Mouse (Mus musculus): ENCODE measurements at regions not wholly inside any gene's neighbourhood (a gene's known extent, or its start where the extent isn't known, plus 50 kb on each side); places are given as distances from the start of the nearest gene placed in this dataset.

- H3K9ac ChIP-seq (ENCODE audit: low read depth, low read length): no peak overlapping the region
- H3K4me2 ChIP-seq (ENCODE audit: low read depth, low read length): no peak overlapping the region
- no peaks in the 10 kb centered on the region for H3K27me3 ChIP-seq (replicated peaks; ENCODE audit: control insufficient read depth, insufficient read depth, low read length)
- ATAC-seq: no peak
- no peaks in the 10 kb centered on the region for H3K4me1 ChIP-seq (ENCODE audit: control insufficient read depth, insufficient read depth, low read length)
- no peaks in the 10 kb centered on the region for H3K36me3 ChIP-seq (ENCODE audit: control insufficient read depth, insufficient read depth, low read length)
- no peaks in the 10 kb centered on the region for H3K9me3 ChIP-seq (ENCODE audit: control insufficient read depth, low read length)
- 77% methylated on average over 4 of the region's 4 CpGs for WGBS
- H3K27ac ChIP-seq (ENCODE audit: low read length): no peak overlapping the region
- no peak overlapping the region for H3K4me3 ChIP-seq (ENCODE audit: low read length)
Measured at GRCm38 (mm10) chr1:83748974-83749373, 341.0 kb upstream of the Sphkap start.

DNA sequence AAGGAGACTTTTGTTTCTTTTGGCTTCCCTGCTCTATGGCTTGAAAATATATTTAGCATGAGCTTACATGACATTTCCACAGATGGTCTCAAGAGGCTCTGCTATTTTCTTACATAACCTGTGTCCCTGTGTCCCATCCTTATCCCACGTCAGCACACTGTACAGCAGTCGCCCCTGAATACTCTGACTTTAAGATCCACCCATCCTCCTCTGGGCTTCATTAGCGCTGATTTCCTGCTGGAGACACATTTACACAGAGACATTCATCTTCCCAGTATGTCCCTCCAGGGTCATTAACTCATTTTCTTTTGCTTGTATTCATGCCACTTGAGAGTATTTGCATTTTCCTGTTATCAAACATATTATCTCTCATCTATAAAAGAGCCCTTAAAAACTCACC lies 340.1 kb upstream of the Sphkap start:
- 63% methylated on average over 3 of the region's 3 CpGs for WGBS
- Histone ChIP-seq H3K4me3 (ENCODE audit: low read length) (no peak overlapping the region), H3K9ac (ENCODE audit: low read depth, low read length) (no peak overlapping the region), H3K4me1 (ENCODE audit: control insufficient read depth, insufficient read depth, low read length) (no peaks in the 10 kb centered on the region), H3K9me3 (ENCODE audit: control insufficient read depth, low read length) (no peaks in the 10 kb centered on the region), H3K27me3 (replicated peaks; ENCODE audit: control insufficient read depth, insufficient read depth, low read length) (no peaks in the 10 kb centered on the region), H3K36me3 (ENCODE audit: control insufficient read depth, insufficient read depth, low read length) (no peaks in the 10 kb centered on the region), H3K27ac (ENCODE audit: low read length) (no peak overlapping the region), H3K4me2 (ENCODE audit: low read depth, low read length) (no peak overlapping the region)
- no peak for ATAC-seq

DNA sequence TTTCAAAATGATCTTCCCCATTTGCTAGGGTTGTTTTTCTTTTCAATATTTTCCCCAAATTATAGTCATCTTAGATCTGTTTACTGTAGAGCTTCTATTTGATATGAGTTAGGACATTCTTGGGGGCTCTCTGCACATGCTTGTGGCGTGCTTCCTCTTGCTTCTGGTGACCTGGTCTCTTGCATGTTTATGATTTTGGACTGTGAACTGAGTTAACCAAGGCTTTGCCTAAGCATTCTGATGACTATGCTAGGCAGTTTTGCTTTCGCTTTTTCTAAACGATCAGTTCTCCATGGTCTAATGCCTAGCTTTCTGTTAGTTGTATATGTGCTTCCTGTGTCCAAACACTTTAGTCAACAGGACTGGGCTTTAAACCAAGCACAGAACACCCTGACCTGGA lies 339.4 kb upstream of the Sphkap start:
- no peaks in the 10 kb centered on the region for H3K9me3 ChIP-seq (ENCODE audit: control insufficient read depth, low read length)
- no peaks in the 10 kb centered on the region for H3K27me3 ChIP-seq (replicated peaks; ENCODE audit: control insufficient read depth, insufficient read depth, low read length)
- no peak overlapping the region for H3K4me3 ChIP-seq (ENCODE audit: low read length)
- H3K36me3 ChIP-seq (ENCODE audit: control insufficient read depth, insufficient read depth, low read length): no peaks in the 10 kb centered on the region
- no peaks in the 10 kb centered on the region for H3K4me1 ChIP-seq (ENCODE audit: control insufficient read depth, insufficient read depth, low read length)
- H3K9ac ChIP-seq (ENCODE audit: low read depth, low read length): no peak overlapping the region
- WGBS: 63% methylated on average over 3 of the region's 3 CpGs
- peak; percentile 77 for ATAC-seq
- H3K27ac ChIP-seq (ENCODE audit: low read length): no peak overlapping the region
- H3K4me2 ChIP-seq (ENCODE audit: low read depth, low read length): no peak overlapping the region

DNA sequence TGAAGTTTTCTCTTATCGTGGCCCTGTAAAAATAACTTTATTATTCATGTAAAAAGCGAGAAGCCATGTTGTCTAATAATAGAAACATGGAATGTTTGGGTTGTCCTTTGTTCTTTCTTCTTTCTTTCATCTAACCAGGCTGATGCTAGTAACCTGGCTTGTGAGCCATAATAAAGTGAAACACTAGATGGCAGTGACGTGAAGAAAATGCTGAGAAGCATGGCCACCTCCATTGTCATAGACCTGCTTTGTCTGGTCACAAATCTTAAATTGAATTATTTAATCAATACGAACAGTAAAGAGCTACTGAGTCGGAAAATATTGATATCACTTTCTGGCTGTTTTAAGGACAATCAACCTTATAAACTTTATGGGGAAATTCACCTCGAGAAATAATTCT lies 338.0 kb upstream of the Sphkap start:
- Histone ChIP-seq H3K36me3 (ENCODE audit: control insufficient read depth, insufficient read depth, low read length) (no peaks in the 10 kb centered on the region), H3K9ac (ENCODE audit: low read depth, low read length) (no peak overlapping the region), H3K27me3 (replicated peaks; ENCODE audit: control insufficient read depth, insufficient read depth, low read length) (no peaks in the 10 kb centered on the region), H3K4me3 (ENCODE audit: low read length) (no peak overlapping the region), H3K9me3 (ENCODE audit: control insufficient read depth, low read length) (no peaks in the 10 kb centered on the region), H3K4me2 (ENCODE audit: low read depth, low read length) (no peak overlapping the region), H3K4me1 (ENCODE audit: control insufficient read depth, insufficient read depth, low read length) (no peaks in the 10 kb centered on the region), H3K27ac (ENCODE audit: low read length) (no peak overlapping the region)
- no peak for ATAC-seq
- WGBS: 29% methylated on average over 6 of the region's 6 CpGs

- Histone ChIP-seq H3K27me3 (replicated peaks; ENCODE audit: control insufficient read depth, insufficient read depth, low read length) (no peaks in the 10 kb centered on the region), H3K36me3 (ENCODE audit: control insufficient read depth, insufficient read depth, low read length) (no peaks in the 10 kb centered on the region), H3K4me3 (ENCODE audit: low read length) (no peak overlapping the region), H3K9ac (ENCODE audit: low read depth, low read length) (no peak overlapping the region), H3K4me2 (ENCODE audit: low read depth, low read length) (no peak overlapping the region), H3K27ac (ENCODE audit: low read length) (no peak overlapping the region), H3K9me3 (ENCODE audit: control insufficient read depth, low read length) (no peaks in the 10 kb centered on the region), H3K4me1 (ENCODE audit: control insufficient read depth, insufficient read depth, low read length) (no peaks in the 10 kb centered on the region)
- no peak for ATAC-seq
- WGBS: 41% methylated on average over 2 of the region's 2 CpGs
Measured at GRCm38 (mm10) chr1:83736428-83737117, 328.6 kb upstream of the Sphkap start.

GRCm38 (mm10) chr1:83731682-83732081 lies 323.7 kb upstream of the Sphkap start:
- Histone ChIP-seq H3K9ac (ENCODE audit: low read depth, low read length) (no peak overlapping the region), H3K27ac (ENCODE audit: low read length) (no peak overlapping the region), H3K4me2 (ENCODE audit: low read depth, low read length) (no peak overlapping the region), H3K9me3 (ENCODE audit: control insufficient read depth, low read length) (no peaks in the 10 kb centered on the region), H3K4me1 (ENCODE audit: control insufficient read depth, insufficient read depth, low read length) (no peaks in the 10 kb centered on the region), H3K4me3 (ENCODE audit: low read length) (no peak overlapping the region), H3K27me3 (replicated peaks; ENCODE audit: control insufficient read depth, insufficient read depth, low read length) (no peaks in the 10 kb centered on the region), H3K36me3 (ENCODE audit: control insufficient read depth, insufficient read depth, low read length) (no peaks in the 10 kb centered on the region)
- no peak for ATAC-seq
- 50% methylated on average over 1 of the region's 1 CpGs for WGBS

DNA sequence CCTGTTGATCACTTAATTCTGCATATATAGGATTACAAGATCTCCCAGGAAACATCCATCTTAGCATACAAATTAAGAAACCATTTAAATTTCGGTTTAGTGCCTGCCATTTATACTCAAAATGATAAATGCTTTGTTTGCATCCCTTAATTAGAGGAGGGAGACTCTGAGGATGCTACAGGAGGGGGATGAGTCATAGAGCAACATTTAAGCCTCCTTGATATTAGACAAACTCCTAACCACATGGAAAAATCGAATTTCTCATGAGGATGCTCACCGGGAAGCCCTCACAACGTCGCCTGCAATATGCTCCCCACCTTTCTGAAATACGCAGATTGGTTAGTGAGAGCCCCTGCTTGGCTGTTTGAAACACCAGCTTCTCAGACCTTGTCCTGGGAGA lies 320.8 kb upstream of the Sphkap start:
- Histone ChIP-seq H3K4me2 (ENCODE audit: low read depth, low read length) (no peak overlapping the region), H3K9me3 (ENCODE audit: control insufficient read depth, low read length) (no peaks in the 10 kb centered on the region), H3K4me1 (ENCODE audit: control insufficient read depth, insufficient read depth, low read length) (no peaks in the 10 kb centered on the region), H3K36me3 (ENCODE audit: control insufficient read depth, insufficient read depth, low read length) (no peaks in the 10 kb centered on the region), H3K27ac (ENCODE audit: low read length) (no peak overlapping the region), H3K4me3 (ENCODE audit: low read length) (no peak overlapping the region), H3K27me3 (replicated peaks; ENCODE audit: control insufficient read depth, insufficient read depth, low read length) (no peaks in the 10 kb centered on the region), H3K9ac (ENCODE audit: low read depth, low read length) (no peak overlapping the region)
- ATAC-seq: no peak
- 69% methylated on average over 6 of the region's 6 CpGs for WGBS

GRCm38 (mm10) chr1:83727938-83728337 lies 319.9 kb upstream of the Sphkap start:
- no peaks in the 10 kb centered on the region for H3K27me3 ChIP-seq (replicated peaks; ENCODE audit: control insufficient read depth, insufficient read depth, low read length)
- no peak overlapping the region for H3K4me3 ChIP-seq (ENCODE audit: low read length)
- WGBS: 89% methylated on average over 4 of the region's 4 CpGs
- no peaks in the 10 kb centered on the region for H3K36me3 ChIP-seq (ENCODE audit: control insufficient read depth, insufficient read depth, low read length)
- H3K9me3 ChIP-seq (ENCODE audit: control insufficient read depth, low read length): no peaks in the 10 kb centered on the region
- no peak overlapping the region for H3K9ac ChIP-seq (ENCODE audit: low read depth, low read length)
- H3K4me2 ChIP-seq (ENCODE audit: low read depth, low read length): no peak overlapping the region
- ATAC-seq: no peak
- H3K4me1 ChIP-seq (ENCODE audit: control insufficient read depth, insufficient read depth, low read length): no peaks in the 10 kb centered on the region
- H3K27ac ChIP-seq (ENCODE audit: low read length): no peak overlapping the region

DNA sequence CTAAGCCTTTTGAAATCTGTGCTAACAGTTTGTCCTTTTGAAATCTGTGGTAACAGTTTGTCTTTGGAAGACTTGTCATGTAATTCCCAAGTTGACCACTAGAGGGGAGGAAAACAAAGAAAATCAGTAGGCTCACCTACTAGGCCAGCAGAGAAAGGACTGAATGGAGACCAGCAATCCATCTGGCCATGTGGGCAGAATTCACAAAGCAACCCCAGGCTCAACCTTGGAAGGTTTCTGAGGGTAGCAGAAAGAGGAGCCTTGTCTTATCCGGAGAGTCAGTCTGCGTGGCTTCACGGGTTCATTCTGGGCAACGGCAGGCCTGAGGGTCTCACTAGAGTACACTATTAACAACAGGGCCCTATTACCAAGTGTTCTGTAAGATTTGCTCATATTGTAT lies 319.2 kb upstream of the Sphkap start:
- ATAC-seq: no peak
- Histone ChIP-seq H3K36me3 (ENCODE audit: control insufficient read depth, insufficient read depth, low read length) (no peaks in the 10 kb centered on the region), H3K4me2 (ENCODE audit: low read depth, low read length) (no peak overlapping the region), H3K9me3 (ENCODE audit: control insufficient read depth, low read length) (no peaks in the 10 kb centered on the region), H3K27me3 (replicated peaks; ENCODE audit: control insufficient read depth, insufficient read depth, low read length) (no peaks in the 10 kb centered on the region), H3K4me3 (ENCODE audit: low read length) (no peak overlapping the region), H3K4me1 (ENCODE audit: control insufficient read depth, insufficient read depth, low read length) (no peaks in the 10 kb centered on the region), H3K9ac (ENCODE audit: low read depth, low read length) (no peak overlapping the region), H3K27ac (ENCODE audit: low read length) (no peak overlapping the region)
- WGBS: 83% methylated on average over 4 of the region's 4 CpGs

- H3K4me2 ChIP-seq (ENCODE audit: low read depth, low read length): no peak overlapping the region
- no peaks in the 10 kb centered on the region for H3K27me3 ChIP-seq (replicated peaks; ENCODE audit: control insufficient read depth, insufficient read depth, low read length)
- no peak for ATAC-seq
- no peak overlapping the region for H3K27ac ChIP-seq (ENCODE audit: low read length)
- no peaks in the 10 kb centered on the region for H3K36me3 ChIP-seq (ENCODE audit: control insufficient read depth, insufficient read depth, low read length)
- H3K9ac ChIP-seq (ENCODE audit: low read depth, low read length): no peak overlapping the region
- 69% methylated on average over 1 of the region's 1 CpGs for WGBS
- H3K9me3 ChIP-seq (ENCODE audit: control insufficient read depth, low read length): no peaks in the 10 kb centered on the region
- no peaks in the 10 kb centered on the region for H3K4me1 ChIP-seq (ENCODE audit: control insufficient read depth, insufficient read depth, low read length)
- no peak overlapping the region for H3K4me3 ChIP-seq (ENCODE audit: low read length)
Measured at GRCm38 (mm10) chr1:83723096-83723495, 315.1 kb upstream of the Sphkap start.
